Mouse (Mus musculus): Measurements from ENCODE around the gene Zmiz2. TPM values are rescaled to one million over a fixed set of nuclear protein-coding genes. Genes with fewer than 3 reads are reported as not detected.

Zmiz2 gene
- polyA plus RNA-seq, 1 experiment from 2014 or later, result 8.7 TPM

Small RNA genes within 50 kb of the gene (microRNA-seq; reads per million reads assigned to microRNA genes)
- gene Mir7651, result not detected

Other genes with a start within 250 kb of the Zmiz2 start
- gene A730071L15Rik, start 189.0 kb upstream of the Zmiz2 start, polyA plus RNA-seq (2015; fragmentation: Nextera tagmentation; extraction: Ambion mirVana), result 0.39 and 0.50 TPM in 2 replicates
- gene Nudcd3, start 188.7 kb upstream of the Zmiz2 start, polyA plus RNA-seq (2015; fragmentation: Nextera tagmentation; extraction: Ambion mirVana), result 26.8 TPM in 2 replicates
- not detected in 2 replicates for gene Npc1l1, start 158.9 kb upstream of the Zmiz2 start, polyA plus RNA-seq (2015; fragmentation: Nextera tagmentation; extraction: Ambion mirVana)
- gene Ddx56, start 121.3 kb upstream of the Zmiz2 start, polyA plus RNA-seq (2015; fragmentation: Nextera tagmentation; extraction: Ambion mirVana), result 38.2 and 41.9 TPM in 2 replicates
- 92.0 and 95.7 TPM in 2 replicates for gene Tmed4, start 114.2 kb upstream of the Zmiz2 start, polyA plus RNA-seq (2015; fragmentation: Nextera tagmentation; extraction: Ambion mirVana)
- gene Ogdh, start 97.4 kb upstream of the Zmiz2 start, polyA plus RNA-seq (2015; fragmentation: Nextera tagmentation; extraction: Ambion mirVana), result 78.8 and 84.1 TPM in 2 replicates
- 3,011 and 3,180 TPM in 2 replicates for gene Ppia, start 26.4 kb downstream of the Zmiz2 start, polyA plus RNA-seq (2015; fragmentation: Nextera tagmentation; extraction: Ambion mirVana)
- gene H2afv, start 55.4 kb downstream of the Zmiz2 start, polyA plus RNA-seq (2015; fragmentation: Nextera tagmentation; extraction: Ambion mirVana), result 259 and 268 TPM in 2 replicates
- 21.4 and 25.5 TPM in 2 replicates for gene Purb, start 86.8 kb downstream of the Zmiz2 start, polyA plus RNA-seq (2015; fragmentation: Nextera tagmentation; extraction: Ambion mirVana)
- 5.7 and 6.2 TPM in 2 replicates for gene Myo1g, start 131.9 kb downstream of the Zmiz2 start, polyA plus RNA-seq (2015; fragmentation: Nextera tagmentation; extraction: Ambion mirVana)
- gene Ccm2, start 157.8 kb downstream of the Zmiz2 start, polyA plus RNA-seq (2015; fragmentation: Nextera tagmentation; extraction: Ambion mirVana), result 58.7 and 62.4 TPM in 2 replicates
- 1.8 and 3.2 TPM in 2 replicates for gene Nacad, start 217.0 kb downstream of the Zmiz2 start, polyA plus RNA-seq (2015; fragmentation: Nextera tagmentation; extraction: Ambion mirVana)
- gene Tbrg4, start 237.0 kb downstream of the Zmiz2 start, polyA plus RNA-seq (2015; fragmentation: Nextera tagmentation; extraction: Ambion mirVana), result 10.8 and 10.9 TPM in 2 replicates
- 27.6 TPM in 1 of 2 replicates, not detected in the other for gene Wap, start 249.6 kb downstream of the Zmiz2 start, polyA plus RNA-seq (2015; fragmentation: Nextera tagmentation; extraction: Ambion mirVana)